Mouse (Mus musculus) kidney, adult 11 months (tissue): ENCODE data around the gene Gh.

ENCODE experiments used
- DNase-seq: peaks from one replicate; pipeline ENCODE4 v3.0.0; 2022

Gh gene

GRCm38 (mm10) chr11:106267871-106268270, 33.8 kb downstream of the Gh start:
- DNase-seq = no peak

DNA sequence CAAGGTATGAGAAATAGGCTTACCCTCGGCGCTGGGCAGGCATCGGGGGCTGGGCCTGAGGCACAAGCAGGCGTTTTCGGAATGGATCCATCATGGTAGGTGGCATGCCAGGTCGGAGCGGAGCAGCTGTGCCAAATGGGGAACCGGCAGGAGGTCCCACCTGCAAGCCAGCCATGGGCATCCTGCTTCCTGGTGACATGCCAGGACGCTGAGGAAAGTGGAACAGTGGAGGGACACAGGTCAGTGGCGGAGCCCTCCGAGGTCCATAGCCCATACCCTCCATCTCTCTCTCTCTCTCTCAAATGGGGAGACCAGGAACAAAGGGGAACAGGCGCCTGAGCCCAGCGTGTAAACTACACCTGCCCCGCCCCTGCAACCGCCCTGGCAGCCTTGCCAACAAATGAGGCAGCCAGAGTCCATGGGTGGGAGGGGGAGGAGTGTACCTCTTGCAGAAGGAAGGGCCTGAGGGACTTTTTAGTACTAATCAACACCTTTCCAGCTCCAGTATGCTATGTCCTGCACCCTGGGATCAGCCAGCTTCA, 34.3 kb downstream of the Gh start:
- peak; percentile 67 for DNase-seq

DNA sequence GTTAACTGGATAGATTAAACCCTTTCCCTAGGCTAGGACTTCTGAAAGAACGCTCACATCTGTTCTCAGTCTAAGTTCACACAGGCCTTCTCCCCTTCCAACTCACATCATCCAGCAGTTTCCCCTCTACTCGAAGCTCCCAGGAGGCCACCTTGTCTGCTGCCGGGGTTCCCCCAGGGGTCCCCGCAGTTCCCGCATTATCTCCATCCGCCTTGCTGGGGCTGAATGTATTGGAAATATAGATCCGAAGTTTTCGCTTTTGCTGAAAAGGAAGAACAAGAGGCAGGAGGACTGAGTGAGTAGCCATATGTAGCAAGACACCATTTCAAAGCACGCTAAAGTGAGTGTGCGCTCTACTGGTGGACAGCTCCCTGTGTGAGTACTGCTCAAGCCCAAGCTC, 35.2 kb downstream of the Gh start:
- no peak for DNase-seq

DNA sequence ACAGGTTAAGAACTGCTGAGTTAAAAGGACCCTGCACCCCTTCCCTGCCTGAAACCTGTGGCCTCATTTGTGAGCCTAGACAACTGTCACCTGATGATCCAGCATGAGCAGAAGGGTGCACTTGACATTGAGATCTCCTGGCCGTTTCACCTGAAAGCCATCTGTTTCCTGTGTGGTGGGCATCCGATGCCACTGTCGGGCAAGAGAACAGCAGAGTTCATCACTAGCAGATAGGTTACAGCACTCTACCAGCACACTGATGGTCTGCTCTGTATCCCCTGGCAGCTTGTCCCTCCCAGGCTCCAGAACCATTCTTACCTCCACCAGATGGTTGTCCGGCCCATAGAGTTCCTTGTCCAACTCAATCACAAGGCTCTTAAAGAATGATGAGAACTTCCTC, 36.1 kb downstream of the Gh start:
- DNase-seq = no peak

- no peak for DNase-seq
These were observed 36.7 kb downstream of the Gh start for GRCm38 (mm10) chr11:106264988-106265387.

DNA sequence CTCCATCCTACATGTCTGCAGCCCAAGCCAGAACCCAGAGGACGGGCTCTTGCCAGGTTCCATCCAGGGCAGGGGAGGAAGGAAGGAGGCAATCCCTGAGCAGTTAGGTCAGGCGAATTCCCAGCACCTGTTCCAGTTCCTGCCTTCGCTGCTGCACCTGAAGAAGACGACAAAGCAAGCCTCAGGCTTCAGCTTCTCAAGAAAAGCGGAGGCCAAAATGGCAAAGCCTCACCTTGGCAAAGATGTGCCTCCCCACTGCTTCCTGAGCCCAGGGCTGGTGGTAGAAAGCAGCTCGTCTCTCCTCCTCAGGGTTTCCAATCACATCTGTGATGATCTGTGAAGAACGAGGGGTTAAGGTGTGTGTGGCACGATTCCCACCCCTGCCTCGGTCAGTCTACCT, 37.7 kb downstream of the Gh start:
- DNase-seq = no peak

DNA sequence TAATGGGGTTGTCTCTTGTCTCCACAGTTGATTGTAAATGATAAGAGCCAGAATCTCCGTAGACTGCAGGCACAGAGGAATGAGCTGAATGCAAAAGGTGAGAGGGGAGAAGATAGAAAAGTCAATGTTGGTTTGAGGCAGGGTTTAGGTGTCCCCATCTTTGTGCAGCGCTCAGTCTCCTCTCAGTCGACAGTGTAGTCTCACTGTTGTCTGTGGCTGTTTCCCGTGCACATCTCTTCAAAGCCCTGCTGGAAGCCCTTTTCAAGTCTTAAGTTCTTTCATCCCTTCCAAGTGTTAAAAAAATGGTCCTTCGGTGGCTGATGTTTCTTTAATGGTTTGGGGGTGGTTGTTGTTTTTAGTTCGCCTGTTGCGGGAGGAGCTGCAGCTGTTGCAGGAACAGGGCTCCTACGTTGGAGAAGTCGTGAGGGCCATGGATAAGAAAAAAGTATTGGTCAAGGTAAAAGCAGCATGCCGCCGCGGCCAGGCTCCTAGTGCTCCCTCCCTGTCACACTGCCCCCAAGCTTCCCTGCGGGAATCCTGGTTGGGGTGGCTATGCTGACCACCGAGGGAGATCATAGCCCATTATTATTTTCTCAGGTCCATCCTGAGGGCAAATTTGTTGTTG, 40.7 kb downstream of the Gh start:
- no peak for DNase-seq

GRCm38 (mm10) chr11:106256775-106257174, 44.9 kb downstream of the Gh start:
- no peak for DNase-seq

- peak; percentile 97 for DNase-seq
These were observed 45.8 kb downstream of the Gh start, which contains the start of the genes Ftsj3 and Psmc5 for GRCm38 (mm10) chr11:106255685-106256451. Gene Ftsj3 (minus strand): TSS chr11:106256079. Gene Psmc5 (plus strand): TSS chr11:106256154.

DNA sequence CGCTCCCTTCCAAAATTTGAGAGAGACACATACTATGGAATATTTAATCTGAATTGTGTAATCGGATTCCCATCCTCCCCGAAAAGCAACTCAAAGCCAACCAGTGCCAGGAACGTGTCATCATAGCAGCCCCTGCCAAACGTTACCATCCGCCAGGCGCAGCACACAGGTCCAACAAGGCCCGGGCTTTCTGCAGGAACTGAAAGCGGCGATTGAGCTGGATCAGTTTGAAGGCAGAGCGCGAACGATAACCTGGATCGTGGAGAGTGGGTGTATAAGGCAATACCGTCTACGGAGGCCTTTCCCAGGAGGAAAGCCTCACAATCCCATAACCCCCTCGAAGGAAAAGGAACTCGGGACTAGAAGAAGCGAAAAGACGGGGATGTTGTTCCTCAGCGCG, 46.5 kb downstream of the Gh start:
- no peak for DNase-seq

DNA sequence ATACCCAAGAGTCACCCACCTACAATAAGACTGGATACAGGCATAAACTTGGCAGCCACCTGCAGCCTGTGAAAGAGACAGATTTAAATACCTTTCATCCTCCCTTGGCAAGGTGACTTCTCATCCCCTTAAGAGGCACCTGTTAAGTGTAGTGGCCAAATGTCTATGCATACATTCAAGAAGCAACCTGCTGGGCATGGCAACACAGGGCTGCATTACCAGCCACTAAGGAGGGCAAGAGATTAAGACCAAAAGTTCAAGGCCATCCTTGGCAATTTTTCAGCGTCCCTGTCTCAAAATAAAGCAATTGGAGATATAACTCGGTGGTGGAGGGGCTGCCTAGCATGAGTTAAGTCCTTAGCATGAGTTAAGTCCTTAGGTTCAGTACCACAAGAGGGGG, 46.9 kb downstream of the Gh start:
- no peak for DNase-seq
